Mouse (Mus musculus) embryonic facial prominence, embryonic 11.5 days (tissue): ENCODE results near the gene Eef1e1. TPM values are rescaled to one million over a fixed set of nuclear protein-coding genes. Genes with fewer than 3 reads are reported as not detected.

Source experiments
- ATAC-seq: fragments of 200-750 bp; cut with Nextera tagmentation; replicated peaks from 2 replicates; pipeline ENCODE4 v1.8.0; 2017; ENCODE audit warnings: low read depth; ENCODE audit not compliant: insufficient number of reproducible peaks, low FRiP score, low TSS enrichment
- DNase-seq: peaks from one replicate; pipeline ENCODE4 v3.0.0-alpha.2; 2015; ENCODE audit warnings: low spot score
- H3K27ac ChIP-seq: fragments of 300-500 bp; sonication (generic); replicated peaks from 2 replicates; pipeline ENCODE4 v1.5.1; 2014; ENCODE audit warnings: mild to moderate bottlenecking, low read depth, low read length, control low read depth
- H3K27me3 ChIP-seq: fragments of 300-500 bp; sonication (generic); 2 replicates; pipeline ENCODE4 v1.6.1; 2014; ENCODE audit warnings: mild to moderate bottlenecking, low read length, moderate library complexity, mixed read lengths; ENCODE audit not compliant: control insufficient read depth, insufficient read depth
- H3K36me3 ChIP-seq: fragments of 300-500 bp; sonication (generic); replicated peaks from 2 replicates; pipeline ENCODE4 v1.6.1; 2014; ENCODE audit warnings: low read depth, mild to moderate bottlenecking, low read length, moderate library complexity, mixed read lengths; ENCODE audit not compliant: control insufficient read depth, insufficient read depth
- H3K4me1 ChIP-seq: fragments of 300-500 bp; sonication (generic); 2 replicates; pipeline ENCODE4 v1.6.1; 2014; ENCODE audit warnings: low read length, mixed read lengths; ENCODE audit not compliant: control insufficient read depth, insufficient read depth
- H3K4me2 ChIP-seq: fragments of 300-500 bp; sonication (generic); 2 replicates; pipeline ENCODE4 v1.6.1; 2014; ENCODE audit warnings: low read depth, mild to moderate bottlenecking, control low read depth, low read length, moderate library complexity
- H3K4me3 ChIP-seq: fragments of 300-500 bp; sonication (generic); 2 replicates; pipeline ENCODE4 v1.5.1; 2014; ENCODE audit warnings: low read depth, low read length, control low read depth
- H3K9ac ChIP-seq: fragments of 300-500 bp; sonication (generic); replicated peaks from 2 replicates; pipeline ENCODE4 v1.6.1; 2014; ENCODE audit warnings: mild to moderate bottlenecking, control low read depth, low read length
- H3K9me3 ChIP-seq: fragments of 300-500 bp; sonication (generic); replicated peaks from 2 replicates; pipeline ENCODE4 v1.6.1; 2016; ENCODE audit warnings: mild to moderate bottlenecking, low read length, inconsistent platforms, mixed read lengths; ENCODE audit not compliant: control insufficient read depth
- WGBS: fragments of 180-500 bp; shearing (Covaris S2); extraction: QIAGEN DNeasy Blood & Tissue Kit; methylation state at CpG from one replicate; pipeline ENCODE4 v1.1.7; 2014; 5-methylcytosine and 5-hydroxymethylcytosine counted together
- polyA plus RNA-seq: library from polyadenylated mRNA; unstranded; fragments of >200 nt; fragmentation: Nextera tagmentation; extraction: Ambion mirVana; gene quantifications from 2 replicates; pipeline ENCODE4 v1.2.1, GENCODE M21; 2014

Eef1e1 gene
- polyA plus RNA-seq, 1 experiment from 2014 or later, result 56.3 TPM

GRCm38 (mm10) chr13:38610336-38610735 is 48.5 kb downstream of the Eef1e1 start:
- Histone ChIP-seq H3K4me1 (no peaks in the 10 kb centered on the region), H3K27me3 (no peaks in the 10 kb centered on the region), H3K4me3 (no peak overlapping the region), H3K36me3 (no peaks in the 10 kb centered on the region), H3K9me3 (no peaks in the 10 kb centered on the region), H3K9ac (no peak overlapping the region), H3K27ac (no peak overlapping the region), H3K4me2 (no peak overlapping the region)
- WGBS, result 89% methylated on average over 6 of the region's 6 CpGs
- no peak for DNase-seq
- ATAC-seq, result no peak

- H3K36me3 ChIP-seq, result no peaks in the 10 kb centered on the region
- H3K4me3 ChIP-seq, result no peak overlapping the region
- no peaks in the 10 kb centered on the region for H3K27me3 ChIP-seq
- no peaks in the 10 kb centered on the region for H3K9me3 ChIP-seq
- H3K27ac ChIP-seq, result no peak overlapping the region
- no peak overlapping the region for H3K4me2 ChIP-seq
- H3K4me1 ChIP-seq, result no peaks in the 10 kb centered on the region
- DNase-seq (no peak), ATAC-seq (no peak)
- H3K9ac ChIP-seq, result no peak overlapping the region
- WGBS, result 88% methylated on average over 6 of the region's 6 CpGs
These were observed 51.7 kb downstream of the Eef1e1 start for GRCm38 (mm10) chr13:38607130-38607529.

GRCm38 (mm10) chr13:38605353-38605752 is 53.5 kb downstream of the Eef1e1 start:
- Histone ChIP-seq H3K4me3 (no peak overlapping the region), H3K9ac (no peak overlapping the region), H3K9me3 (no peaks in the 10 kb centered on the region), H3K27me3 (no peaks in the 10 kb centered on the region), H3K36me3 (no peaks in the 10 kb centered on the region), H3K27ac (no peak overlapping the region), H3K4me1 (no peaks in the 10 kb centered on the region), H3K4me2 (no peak overlapping the region)
- ATAC-seq (no peak), DNase-seq (no peak)
- WGBS, result 88% methylated on average over 6 of the region's 6 CpGs

- Histone ChIP-seq H3K4me2 (no peak overlapping the region), H3K27ac (no peak overlapping the region), H3K36me3 (no peaks in the 10 kb centered on the region), H3K4me1 (no peaks in the 10 kb centered on the region), H3K4me3 (no peak overlapping the region), H3K27me3 (no peaks in the 10 kb centered on the region), H3K9me3 (no peaks in the 10 kb centered on the region), H3K9ac (no peak overlapping the region)
- 93% methylated on average over 13 of the region's 13 CpGs for WGBS
- ATAC-seq (no peak), DNase-seq (no peak)
These were observed 55.9 kb downstream of the Eef1e1 start for GRCm38 (mm10) chr13:38602966-38603365.

DNA sequence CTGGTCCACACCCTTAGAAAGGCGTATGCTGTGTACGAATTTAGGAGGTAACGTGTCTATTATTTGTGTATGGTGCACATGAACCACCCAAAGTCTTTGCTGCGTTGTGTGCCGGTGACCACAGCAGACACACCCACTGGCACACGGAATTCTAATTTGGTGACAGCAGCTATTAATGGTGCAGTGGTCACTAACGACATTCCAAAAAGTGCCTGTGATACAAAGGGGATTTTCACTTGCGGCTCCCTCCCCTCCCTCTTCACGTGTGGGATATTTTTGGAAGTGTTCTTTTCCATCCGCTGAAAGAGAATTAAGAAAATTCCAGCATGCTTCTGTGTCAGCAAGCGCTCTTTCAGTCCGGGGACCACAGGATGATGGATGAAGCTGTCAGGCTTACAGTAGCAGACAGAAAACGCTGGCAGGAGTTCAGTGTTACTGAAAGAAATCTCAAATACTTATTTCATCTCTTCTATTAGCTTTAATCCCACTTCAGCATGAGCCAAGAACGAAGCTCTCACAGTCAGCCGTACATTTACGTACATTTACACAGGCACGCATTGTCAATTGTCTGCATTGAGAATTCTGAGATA is 56.5 kb downstream of the Eef1e1 start:
- 82% methylated on average over 17 of the region's 17 CpGs for WGBS
- H3K36me3 ChIP-seq, result no peaks in the 10 kb centered on the region
- no peaks in the 10 kb centered on the region for H3K27me3 ChIP-seq
- no peak overlapping the region for H3K4me2 ChIP-seq
- no peak overlapping the region for H3K27ac ChIP-seq
- no peaks in the 10 kb centered on the region for H3K4me1 ChIP-seq
- ATAC-seq, result no peak
- no peak overlapping the region for H3K4me3 ChIP-seq
- no peaks in the 10 kb centered on the region for H3K9me3 ChIP-seq
- DNase-seq, result no peak
- no peak overlapping the region for H3K9ac ChIP-seq

GRCm38 (mm10) chr13:38600811-38601210 is 58.0 kb downstream of the Eef1e1 start:
- Histone ChIP-seq H3K4me3 (no peak overlapping the region), H3K4me2 (no peak overlapping the region), H3K4me1 (no peaks in the 10 kb centered on the region), H3K9me3 (no peaks in the 10 kb centered on the region), H3K27me3 (no peaks in the 10 kb centered on the region), H3K9ac (no peak overlapping the region), H3K27ac (no peak overlapping the region), H3K36me3 (no peaks in the 10 kb centered on the region)
- no peak for ATAC-seq
- DNase-seq, result no peak
- WGBS, result 84% methylated on average over 11 of the region's 11 CpGs

DNA sequence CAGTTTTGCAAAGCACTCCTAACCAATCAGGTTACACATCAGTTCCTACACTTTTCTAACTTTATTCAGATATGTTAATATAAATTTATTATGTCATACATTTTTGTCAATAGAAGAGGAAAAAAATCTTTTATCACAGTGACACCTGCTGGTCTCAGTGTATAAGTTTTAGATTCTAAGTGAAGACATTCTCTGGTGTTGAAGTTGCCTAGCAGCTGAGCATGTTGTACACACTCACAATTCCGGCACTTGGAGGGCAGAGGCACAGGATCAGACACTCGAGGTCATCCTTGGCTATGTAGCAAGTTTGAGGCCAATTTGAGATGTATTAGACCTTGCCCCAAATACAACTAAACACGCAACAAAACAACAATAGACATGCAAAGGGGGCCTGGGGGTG is 61.8 kb downstream of the Eef1e1 start:
- H3K36me3 ChIP-seq, result no peaks in the 10 kb centered on the region
- no peak for ATAC-seq
- 74% methylated on average over 3 of the region's 3 CpGs for WGBS
- H3K9me3 ChIP-seq, result no peaks in the 10 kb centered on the region
- peak; percentile 46 for DNase-seq
- no peaks in the 10 kb centered on the region for H3K4me1 ChIP-seq
- no peak overlapping the region for H3K4me3 ChIP-seq
- no peak overlapping the region for H3K27ac ChIP-seq
- H3K4me2 ChIP-seq, result no peak overlapping the region
- H3K9ac ChIP-seq, result no peak overlapping the region
- no peaks in the 10 kb centered on the region for H3K27me3 ChIP-seq

GRCm38 (mm10) chr13:38596461-38596860 is 62.4 kb downstream of the Eef1e1 start:
- DNase-seq (no peak), ATAC-seq (no peak)
- no peak overlapping the region for H3K4me3 ChIP-seq
- no peaks in the 10 kb centered on the region for H3K4me1 ChIP-seq
- no peaks in the 10 kb centered on the region for H3K36me3 ChIP-seq
- no peak overlapping the region for H3K27ac ChIP-seq
- H3K9me3 ChIP-seq, result no peaks in the 10 kb centered on the region
- 77% methylated on average over 4 of the region's 4 CpGs for WGBS
- no peaks in the 10 kb centered on the region for H3K27me3 ChIP-seq
- no peak overlapping the region for H3K9ac ChIP-seq
- no peak overlapping the region for H3K4me2 ChIP-seq
